Mouse (Mus musculus) CH12.LX (cell line): ENCODE results near the gene Taar7e.
"Not testable (repeated sequence)": the region's sequence is repeated elsewhere in the genome, so short reads cannot be mapped to it uniquely, and the experiment has no call there.

Experiments
- E2F4 ChIP-seq: IDR thresholded peaks from 2 replicates; pipeline ENCODE4 v1.6.1; 2011; ENCODE audit warnings: low read depth, low read length, improper control_type of control experiment; ENCODE audit not compliant: insufficient replicate concordance
- EP300 ChIP-seq: IDR thresholded peaks from 2 replicates; pipeline ENCODE4 v1.6.1; 2011; ENCODE audit warnings: low read length, improper control_type of control experiment
- MEF2A ChIP-seq: IDR thresholded peaks from 2 replicates; pipeline ENCODE4 v1.6.1; 2014; ENCODE audit warnings: low read depth, mild to moderate bottlenecking, inconsistent platforms, low read length, improper control_type of control experiment, borderline replicate concordance
- ZNF384 ChIP-seq: IDR thresholded peaks from 2 replicates; pipeline ENCODE4 v1.6.1; 2012; ENCODE audit warnings: low read depth, low read length, improper control_type of control experiment, inconsistent platforms

DNA sequence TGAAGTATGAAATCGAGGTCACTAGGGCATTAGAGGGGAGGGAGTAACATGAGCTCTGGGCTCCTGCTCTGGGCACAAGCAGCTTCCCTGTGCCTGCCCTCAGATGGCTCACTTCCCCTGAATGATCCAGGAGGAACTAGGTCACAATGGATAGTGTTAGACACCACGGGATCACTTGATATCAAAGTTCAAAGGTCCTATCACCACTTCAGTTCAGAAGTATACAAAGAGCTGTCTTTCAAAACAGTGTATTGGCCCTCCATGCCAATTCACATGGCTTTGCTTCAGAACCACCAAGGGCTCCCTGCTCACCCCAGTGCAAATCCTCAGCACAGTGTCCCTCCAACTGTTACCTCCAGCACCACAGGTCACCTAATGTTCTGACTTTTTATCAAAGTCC lies 37.3 kb downstream of the Taar7e start:
- not testable (repeated sequence) for TF ChIP-seq EP300, E2F4, ZNF384, MEF2A
